Mouse (Mus musculus) kidney, embryonic 15.5 days (tissue): ENCODE data around the gene Vav2. TPM values are rescaled to one million over a fixed set of nuclear protein-coding genes. Genes with fewer than 3 reads are reported as not detected.
A peak's percentile ranks its signal among the peaks of the same experiment; 100 is the strongest.

Experiments
- ATAC-seq: fragments of 200-750 bp; cut with Nextera tagmentation; replicated peaks from 2 replicates; pipeline ENCODE4 v1.8.0; 2017; ENCODE audit warnings: moderate TSS enrichment; ENCODE audit not compliant: low FRiP score
- H3K27ac ChIP-seq: fragments of 300-500 bp; sonication (generic); 2 replicates; pipeline ENCODE4 v1.5.1; 2015; ENCODE audit warnings: mild to moderate bottlenecking, inconsistent platforms
- H3K27me3 ChIP-seq: fragments of 300-500 bp; sonication (generic); 2 replicates; pipeline ENCODE4 v1.6.1; 2015; ENCODE audit warnings: inconsistent platforms
- H3K36me3 ChIP-seq: fragments of 300-500 bp; sonication (generic); 2 replicates; pipeline ENCODE4 v1.6.1; 2015; ENCODE audit warnings: inconsistent platforms
- H3K4me1 ChIP-seq: fragments of 300-500 bp; sonication (generic); 2 replicates; pipeline ENCODE4 v1.6.1; 2015; ENCODE audit warnings: inconsistent platforms
- H3K4me2 ChIP-seq: fragments of 300-500 bp; sonication (generic); 2 replicates; pipeline ENCODE4 v1.6.1; 2015; ENCODE audit warnings: moderate library complexity, mild to moderate bottlenecking, inconsistent platforms
- H3K4me3 ChIP-seq: fragments of 300-500 bp; sonication (generic); replicated peaks from 2 replicates; pipeline ENCODE4 v1.5.1; 2015; ENCODE audit warnings: mild to moderate bottlenecking, inconsistent platforms
- H3K9ac ChIP-seq: fragments of 300-500 bp; sonication (generic); 2 replicates; pipeline ENCODE4 v1.6.1; 2015; ENCODE audit warnings: mild to moderate bottlenecking, inconsistent platforms
- H3K9me3 ChIP-seq: fragments of 300-500 bp; sonication (generic); replicated peaks from 2 replicates; pipeline ENCODE4 v1.6.1; 2016; ENCODE audit warnings: inconsistent platforms
- WGBS: fragments of 180-500 bp; shearing (Covaris S2); methylation state at CpG from one replicate; pipeline ENCODE4 v1.1.7; 2015; ENCODE audit warnings: mixed read lengths; 5-methylcytosine and 5-hydroxymethylcytosine counted together
- polyA plus RNA-seq: library from polyadenylated mRNA; unstranded; fragments of >200 nt; fragmentation: Nextera tagmentation; extraction: Ambion mirVana; gene quantifications from 2 replicates; pipeline ENCODE4 v1.2.1, GENCODE M21; 2015

Gene Vav2
- polyA plus RNA-seq, 1 experiment from 2014 or later, result 8.3 TPM

DNA sequence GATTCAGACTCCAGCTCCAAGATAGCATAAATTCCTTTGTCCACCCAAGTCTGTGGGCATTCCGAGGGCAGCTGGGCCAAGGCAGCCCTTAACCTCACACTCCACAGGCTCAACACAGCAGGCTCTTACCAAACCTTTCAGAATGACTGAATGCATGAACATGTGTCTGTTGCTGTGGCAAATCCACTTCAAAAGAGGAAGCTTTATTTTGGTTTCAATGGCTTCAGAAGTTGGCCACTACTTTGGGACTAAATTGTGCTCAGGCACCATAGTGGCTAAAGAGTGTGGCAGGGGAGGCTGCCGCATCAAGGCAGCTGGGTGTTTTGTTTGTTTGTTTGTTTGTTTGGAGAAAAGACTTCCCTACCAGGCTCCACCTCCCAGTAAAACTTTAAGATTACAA lies 26.8 kb downstream of the Vav2 start:
- ATAC-seq, result no peak
- H3K9ac ChIP-seq, result no peak overlapping the region
- no peaks in the 10 kb centered on the region for H3K36me3 ChIP-seq
- H3K9me3 ChIP-seq, result no peaks in the 10 kb centered on the region; the same call in 1 of the 2 replicates
- H3K27ac ChIP-seq, result no peak overlapping the region
- peaks cover 28% of the 10 kb centered on the region for H3K4me1 ChIP-seq
- H3K4me2 ChIP-seq, result no peak overlapping the region
- 93% methylated on average over 2 of the region's 2 CpGs for WGBS
- no peaks in the 10 kb centered on the region for H3K27me3 ChIP-seq
- no peak overlapping the region for H3K4me3 ChIP-seq

DNA sequence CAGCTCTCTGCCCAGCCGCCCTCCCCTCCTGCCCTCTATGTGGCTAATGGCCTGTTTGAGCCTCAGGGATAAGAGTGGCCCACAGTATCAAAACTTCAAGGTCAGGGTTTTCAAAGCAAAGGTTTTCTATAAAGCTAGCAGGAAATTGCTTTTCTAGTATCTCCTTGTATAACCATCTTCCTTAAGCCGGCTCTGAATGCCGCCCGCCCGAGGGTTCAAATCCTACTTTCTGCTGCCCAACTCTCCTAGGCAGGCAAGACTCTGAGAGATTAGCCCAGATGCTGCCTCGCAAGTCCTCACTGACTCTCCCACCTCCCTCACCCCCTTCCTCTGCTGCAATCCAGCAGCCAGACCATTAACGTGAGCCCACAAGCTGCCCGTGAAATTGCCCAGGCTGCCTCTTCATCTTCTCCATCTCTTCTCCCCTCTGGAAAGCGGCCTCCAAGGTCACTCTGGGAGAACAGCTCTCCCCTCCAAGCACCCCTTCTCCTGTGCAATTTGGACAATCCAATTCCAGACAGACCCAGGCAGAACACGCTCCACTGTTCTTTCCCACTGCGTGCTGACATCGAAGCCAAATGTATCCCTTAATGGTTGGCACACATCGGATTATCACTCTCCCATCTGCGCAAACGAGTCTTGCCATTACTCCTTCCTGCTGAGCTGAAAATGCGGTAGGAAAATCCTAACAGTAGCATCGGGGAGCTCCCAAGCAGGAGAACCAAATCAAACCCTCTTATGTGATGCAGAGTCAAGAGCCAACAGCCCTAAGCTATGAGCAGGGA lies 30.0 kb downstream of the Vav2 start:
- Histone ChIP-seq H3K27ac (no peak overlapping the region; the same call in 1 of the 2 replicates), H3K36me3 (no peaks in the 10 kb centered on the region), H3K9ac (no peak overlapping the region), H3K9me3 (no peaks in the 10 kb centered on the region; the same call in 1 of the 2 replicates), H3K4me1 (peaks cover 24% of the 10 kb centered on the region), H3K27me3 (no peaks in the 10 kb centered on the region), H3K4me2 (no peak overlapping the region), H3K4me3 (no peak overlapping the region)
- WGBS, result 67% methylated on average over 17 of the region's 17 CpGs
- ATAC-seq, result no peak

DNA sequence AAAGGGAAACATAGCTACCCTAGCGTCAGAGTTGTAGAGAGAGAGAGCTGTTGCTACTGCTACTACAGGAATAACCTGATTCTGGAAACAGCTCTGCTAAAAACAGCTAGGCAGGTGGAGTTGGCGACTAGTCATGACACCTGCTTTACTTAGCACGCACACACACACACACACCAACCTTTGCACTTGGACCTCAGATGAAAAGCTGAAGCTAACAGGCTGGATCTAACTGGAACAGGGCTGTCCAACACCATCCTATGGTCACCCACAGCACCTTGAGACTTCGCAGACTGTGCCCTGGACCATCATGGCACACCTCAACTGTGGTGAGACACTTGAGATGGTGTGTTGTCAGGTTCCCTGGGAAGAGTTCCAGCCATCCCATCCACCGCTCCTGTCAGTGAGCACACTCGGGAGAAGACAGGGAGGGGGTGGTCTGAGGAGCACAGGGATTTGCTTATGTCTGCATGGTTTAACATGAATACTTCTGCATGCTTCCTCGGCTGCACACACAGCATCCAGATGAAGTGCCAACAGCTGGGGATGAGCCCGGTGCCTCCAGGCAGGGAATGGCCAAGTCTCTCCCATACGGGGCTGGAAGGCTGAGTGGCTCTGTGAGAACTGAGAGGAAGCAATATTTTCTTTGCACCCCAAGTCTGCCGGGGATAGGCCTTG lies 32.5 kb downstream of the Vav2 start:
- H3K9ac ChIP-seq, result no peak overlapping the region
- no peak overlapping the region for H3K27ac ChIP-seq
- H3K4me2 ChIP-seq, result no peak overlapping the region
- H3K4me1 ChIP-seq, result peaks cover 49% of the 10 kb centered on the region
- H3K27me3 ChIP-seq, result no peaks in the 10 kb centered on the region
- no peak for ATAC-seq
- 77% methylated on average over 10 of the region's 10 CpGs for WGBS
- H3K36me3 ChIP-seq, result no peaks in the 10 kb centered on the region
- H3K4me3 ChIP-seq, result no peak overlapping the region
- H3K9me3 ChIP-seq, result no peaks in the 10 kb centered on the region; the same call in 1 of the 2 replicates

DNA sequence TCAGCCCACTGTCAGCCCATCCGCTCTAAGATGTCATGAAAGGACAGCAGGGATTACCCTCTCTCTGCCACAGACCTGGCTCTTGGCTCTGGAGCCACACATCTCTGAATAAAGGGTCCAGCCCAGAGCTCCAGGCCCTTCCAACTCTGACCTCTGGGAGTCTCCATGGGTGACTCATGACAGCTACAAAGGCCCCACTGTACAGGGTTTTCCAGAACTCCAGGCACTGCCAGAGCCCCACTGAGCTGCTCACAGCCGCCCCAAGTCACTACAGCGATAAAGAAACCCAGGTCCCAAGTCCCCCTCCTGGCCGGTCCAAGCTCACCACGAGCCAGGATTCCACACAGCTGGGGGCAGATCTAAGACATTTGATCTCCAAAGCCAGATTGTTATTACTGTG lies 34.6 kb downstream of the Vav2 start:
- peaks cover 59% of the 10 kb centered on the region for H3K4me1 ChIP-seq
- ATAC-seq, result no peak

DNA sequence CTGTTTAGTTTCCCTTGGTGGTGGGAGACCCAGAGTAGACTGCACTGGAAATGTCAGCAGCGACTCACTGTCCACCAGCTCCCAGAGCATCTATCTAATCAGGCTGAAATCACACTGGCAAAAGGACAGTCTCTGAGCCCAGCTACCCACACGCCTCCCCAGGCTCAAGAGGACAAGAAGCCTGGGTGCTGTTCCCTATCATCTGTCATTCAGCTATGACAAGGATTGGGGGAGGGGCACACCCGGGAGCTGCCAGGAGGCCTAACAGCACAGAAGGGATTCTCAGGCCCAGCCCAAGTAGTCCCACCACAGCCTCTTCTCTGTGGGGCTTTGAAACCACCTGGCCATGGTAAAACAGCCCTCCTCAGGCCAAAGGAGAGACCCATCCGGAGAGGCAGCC lies 36.1 kb downstream of the Vav2 start:
- peak overlapping the region; percentile 66 for H3K27ac ChIP-seq

More for the DNA sequence above, 34.6 kb downstream of the Vav2 start:
- Histone ChIP-seq H3K9ac (no peak overlapping the region), H3K27ac (no peak overlapping the region), H3K27me3 (no peaks in the 10 kb centered on the region), H3K9me3 (no peaks in the 10 kb centered on the region), H3K36me3 (no peaks in the 10 kb centered on the region), H3K4me2 (no peak overlapping the region), H3K4me3 (no peak overlapping the region)
- 41% methylated on average over 5 of the region's 5 CpGs for WGBS

DNA sequence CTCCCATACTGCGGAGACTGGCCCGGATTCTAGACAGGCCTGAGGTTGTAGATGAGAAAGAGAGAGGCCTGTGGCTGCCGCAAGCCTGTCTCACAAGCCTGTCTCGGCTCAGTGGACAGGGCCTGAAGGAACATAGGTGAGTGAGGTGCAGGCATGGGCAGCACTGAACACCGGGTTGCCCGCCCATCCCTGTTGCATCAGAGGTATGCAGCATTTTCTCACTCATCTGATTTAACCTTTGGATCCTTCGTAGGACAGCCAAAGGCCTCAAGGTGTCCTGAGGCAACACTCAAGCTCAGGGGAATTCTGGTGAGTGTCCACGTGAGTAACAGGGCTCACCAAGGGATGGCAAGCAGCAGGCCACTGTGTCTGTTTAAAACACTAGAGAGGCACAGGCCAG lies 36.5 kb downstream of the Vav2 start:
- Histone ChIP-seq H3K9me3 (no peaks in the 10 kb centered on the region), H3K9ac (no peak overlapping the region), H3K4me3 (no peak overlapping the region), H3K4me2 (no peak overlapping the region), H3K4me1 (peaks cover 48% of the 10 kb centered on the region), H3K27me3 (no peaks in the 10 kb centered on the region), H3K36me3 (0 out of 2 replicates have a peak, but pooled peaks cover 5% of the 10 kb centered on the region), H3K27ac (peak overlapping the region; percentile 66)
- peak; percentile 41; the same call in 1 of the 2 replicates for ATAC-seq
- 64% methylated on average over 8 of the region's 8 CpGs for WGBS

More for the DNA sequence above, 36.1 kb downstream of the Vav2 start:
- Histone ChIP-seq H3K9ac (no peak overlapping the region), H3K36me3 (0 out of 2 replicates have a peak, but pooled peaks cover 5% of the 10 kb centered on the region), H3K27me3 (no peaks in the 10 kb centered on the region), H3K4me3 (no peak overlapping the region), H3K4me1 (peaks cover 51% of the 10 kb centered on the region), H3K9me3 (no peaks in the 10 kb centered on the region), H3K4me2 (no peak overlapping the region)
- 59% methylated on average over 4 of the region's 4 CpGs for WGBS
- no peak for ATAC-seq

DNA sequence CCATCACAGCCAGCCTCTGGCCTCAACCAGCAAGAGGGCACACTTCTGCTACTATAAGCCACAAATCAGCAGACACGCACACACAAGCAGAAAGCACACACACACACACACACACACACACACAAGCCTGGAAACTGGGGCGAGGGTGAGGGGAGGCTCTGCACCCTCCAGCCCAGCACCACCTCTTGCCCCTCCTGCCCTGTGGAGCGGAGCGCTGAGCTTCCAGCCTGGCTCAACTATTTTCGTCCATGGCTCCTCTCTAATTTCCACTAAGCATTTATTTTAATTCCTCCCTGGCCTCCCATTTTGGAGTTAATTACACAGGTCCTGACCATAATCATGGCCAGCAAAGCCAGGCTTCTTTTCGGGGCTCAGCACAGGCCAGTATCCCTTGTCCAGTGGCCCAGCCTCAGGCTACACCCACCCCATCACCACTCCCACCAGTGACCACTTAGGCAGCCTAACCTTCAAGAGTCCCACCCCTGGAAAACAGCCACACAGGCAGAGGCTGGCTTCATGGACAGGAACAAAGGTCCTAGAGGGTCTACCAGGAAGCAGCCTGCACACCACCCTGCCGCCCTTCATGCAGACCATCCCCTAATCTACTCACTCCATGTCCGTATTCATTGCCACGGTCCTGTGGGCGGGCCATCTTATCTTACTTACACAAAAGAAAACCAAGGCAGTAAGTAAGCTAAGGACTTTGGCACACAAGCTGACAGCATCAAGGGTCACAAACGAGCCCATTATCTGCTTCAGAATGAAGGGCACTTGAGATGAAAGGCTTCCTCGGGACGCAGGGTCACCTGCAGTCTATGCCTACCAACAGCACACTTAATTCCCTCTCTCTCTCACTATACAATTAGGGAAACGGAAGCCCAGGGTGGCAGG lies 37.3 kb downstream of the Vav2 start:
- 0 out of 2 replicates have a peak, but pooled peaks cover 5% of the 10 kb centered on the region for H3K36me3 ChIP-seq
- no peak overlapping the region for H3K4me3 ChIP-seq
- H3K9ac ChIP-seq, result no peak overlapping the region
- H3K27ac ChIP-seq, result peak overlapping the region; percentile 66
- no peaks in the 10 kb centered on the region for H3K27me3 ChIP-seq
- ATAC-seq, result peak; percentile 63
- peaks cover 47% of the 10 kb centered on the region for H3K4me1 ChIP-seq
- no peak overlapping the region for H3K4me2 ChIP-seq
- WGBS, result 33% methylated on average over 14 of the region's 14 CpGs
- H3K9me3 ChIP-seq, result no peaks in the 10 kb centered on the region

DNA sequence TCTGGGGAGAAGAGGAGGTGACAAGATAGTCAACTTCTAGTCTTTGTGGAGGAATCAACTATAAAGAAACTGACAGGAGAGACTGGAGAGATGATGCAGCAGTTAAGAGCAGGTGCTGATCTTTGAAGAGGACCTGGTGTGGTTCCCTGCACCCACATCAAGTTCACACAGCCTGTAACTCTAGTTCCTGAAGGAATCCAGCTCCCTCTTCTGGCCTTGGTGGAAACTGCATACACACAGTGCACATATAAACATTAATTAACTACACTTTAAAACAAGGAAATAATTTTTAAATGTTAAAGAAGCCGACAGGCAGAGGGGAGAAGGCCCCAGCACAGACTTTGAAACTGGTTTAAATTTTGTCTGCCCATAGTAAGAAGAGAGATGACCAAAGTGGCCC lies 39.6 kb downstream of the Vav2 start:
- ATAC-seq, result no peak

DNA sequence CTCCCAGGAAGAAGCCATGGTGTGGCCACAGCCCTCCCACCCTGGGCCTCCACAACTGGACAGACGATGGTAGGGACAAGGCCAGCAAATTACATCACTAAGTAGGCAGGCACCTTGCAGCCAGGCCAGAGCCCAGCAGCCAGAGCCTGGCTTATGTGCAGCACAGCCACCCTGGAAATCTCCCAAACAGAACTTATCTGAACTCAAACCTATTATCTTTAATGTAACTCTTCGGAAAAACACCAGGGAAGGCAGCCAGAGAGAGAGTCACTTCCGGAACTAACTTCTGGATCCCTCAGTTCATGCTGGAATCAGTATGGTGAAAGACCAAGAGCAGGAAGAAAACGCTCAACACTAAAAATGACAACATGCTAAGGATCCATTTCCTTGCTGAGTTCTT lies 45.1 kb downstream of the Vav2 start:
- H3K4me1 ChIP-seq, result peaks cover 45% of the 10 kb centered on the region
- no peak overlapping the region for H3K4me2 ChIP-seq
- H3K9ac ChIP-seq, result no peak overlapping the region
- no peaks in the 10 kb centered on the region for H3K9me3 ChIP-seq
- 0 out of 2 replicates have a peak, but pooled peaks cover 5% of the 10 kb centered on the region for H3K36me3 ChIP-seq
- peak overlapping the region; percentile 67 for H3K27ac ChIP-seq
- no peaks in the 10 kb centered on the region for H3K27me3 ChIP-seq
- 66% methylated on average over 4 of the region's 4 CpGs for WGBS
- no peak for ATAC-seq
- H3K4me3 ChIP-seq, result no peak overlapping the region

More for the DNA sequence above, 39.6 kb downstream of the Vav2 start:
- H3K4me2 ChIP-seq, result no peak overlapping the region
- no peak overlapping the region for H3K27ac ChIP-seq
- WGBS, result 92% methylated on average over 1 of the region's 1 CpGs
- 0 out of 2 replicates have a peak, but pooled peaks cover 5% of the 10 kb centered on the region for H3K36me3 ChIP-seq
- no peaks in the 10 kb centered on the region for H3K27me3 ChIP-seq
- no peaks in the 10 kb centered on the region for H3K9me3 ChIP-seq
- H3K4me1 ChIP-seq, result peaks cover 40% of the 10 kb centered on the region
- H3K9ac ChIP-seq, result no peak overlapping the region
- H3K4me3 ChIP-seq, result no peak overlapping the region

DNA sequence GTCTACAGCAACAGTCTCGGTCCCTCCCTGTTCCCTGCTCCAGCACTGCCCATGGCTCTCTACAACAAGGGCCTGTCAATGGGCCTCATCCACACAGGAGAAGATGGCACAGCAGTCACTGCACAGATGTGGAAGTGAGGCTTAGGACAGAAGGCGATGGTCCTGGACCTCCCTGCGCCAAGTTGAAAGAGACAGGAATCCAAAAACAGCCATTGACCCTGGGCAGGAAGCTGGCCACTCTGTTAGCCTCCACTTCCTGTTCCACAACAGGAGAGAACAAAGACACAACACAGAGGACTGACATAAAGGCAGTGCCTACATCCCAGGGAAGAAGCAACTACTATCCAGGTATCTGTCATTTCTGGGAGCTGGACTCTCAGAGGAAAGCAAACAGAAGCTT lies 45.6 kb downstream of the Vav2 start:
- no peaks in the 10 kb centered on the region for H3K9me3 ChIP-seq
- 0 out of 2 replicates have a peak, but pooled peaks cover 3% of the 10 kb centered on the region for H3K36me3 ChIP-seq
- H3K27ac ChIP-seq, result peak overlapping the region; percentile 67
- H3K9ac ChIP-seq, result no peak overlapping the region
- H3K4me1 ChIP-seq, result peaks cover 50% of the 10 kb centered on the region
- ATAC-seq, result no peak
- H3K27me3 ChIP-seq, result no peaks in the 10 kb centered on the region
- H3K4me2 ChIP-seq, result no peak overlapping the region
- 83% methylated on average over 3 of the region's 3 CpGs for WGBS
- H3K4me3 ChIP-seq, result no peak overlapping the region

DNA sequence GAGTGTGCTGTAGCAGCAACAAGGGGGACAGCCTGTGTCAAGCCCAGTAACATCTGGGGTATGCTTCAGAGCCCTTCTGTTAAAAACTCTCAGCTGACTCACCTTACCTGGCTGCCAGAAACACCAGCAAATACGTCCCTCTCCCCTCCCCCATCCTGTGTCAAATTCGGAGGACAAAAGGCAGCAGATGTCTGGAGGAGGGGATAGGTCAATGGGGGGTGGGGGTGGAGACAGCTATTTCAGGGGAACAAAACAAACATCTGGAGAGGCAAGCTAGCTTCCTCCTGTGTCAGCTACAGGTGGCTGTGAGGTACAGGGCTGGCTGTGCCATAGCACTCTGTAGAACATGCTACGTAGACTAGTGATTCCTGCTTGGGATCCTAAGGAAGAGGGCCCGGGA lies 49.0 kb downstream of the Vav2 start:
- ATAC-seq, result no peak
- Histone ChIP-seq H3K4me2 (no peak overlapping the region), H3K36me3 (no peaks in the 10 kb centered on the region), H3K4me1 (peaks cover 69% of the 10 kb centered on the region), H3K4me3 (no peak overlapping the region), H3K27me3 (0 out of 2 replicates have a peak, but pooled peaks cover 1% of the 10 kb centered on the region), H3K27ac (no peak overlapping the region), H3K9ac (no peak overlapping the region), H3K9me3 (no peaks in the 10 kb centered on the region)
- 30% methylated on average over 4 of the region's 4 CpGs for WGBS
